Mouse (Mus musculus) stomach, embryonic 15.5 days (tissue): ENCODE measurements around the gene Fam172a. TPM values are rescaled to one million over a fixed set of nuclear protein-coding genes. Genes with fewer than 3 reads are reported as not detected.

Experiments
- ATAC-seq: fragments of 200-750 bp; cut with Nextera tagmentation; 2 replicates; pipeline ENCODE4 v1.8.0; 2017; ENCODE audit warnings: low read depth, moderate number of reproducible peaks, moderate TSS enrichment; ENCODE audit not compliant: insufficient read depth, low FRiP score
- H3K27ac ChIP-seq: fragments of 300-500 bp; sonication (generic); 2 replicates; pipeline ENCODE4 v1.5.1; 2015; ENCODE audit warnings: mild to moderate bottlenecking, inconsistent platforms
- H3K27me3 ChIP-seq: fragments of 300-500 bp; sonication (generic); replicated peaks from 2 replicates; pipeline ENCODE4 v1.6.1; 2015; ENCODE audit warnings: inconsistent platforms
- H3K36me3 ChIP-seq: fragments of 300-500 bp; sonication (generic); 2 replicates; pipeline ENCODE4 v1.6.1; 2015; ENCODE audit warnings: inconsistent platforms
- H3K4me1 ChIP-seq: fragments of 300-500 bp; sonication (generic); 2 replicates; pipeline ENCODE4 v1.6.1; 2015; ENCODE audit warnings: inconsistent platforms
- H3K4me2 ChIP-seq: fragments of 300-500 bp; sonication (generic); 2 replicates; pipeline ENCODE4 v1.6.1; 2015; ENCODE audit warnings: mild to moderate bottlenecking, inconsistent platforms
- H3K4me3 ChIP-seq: fragments of 300-500 bp; sonication (generic); replicated peaks from 2 replicates; pipeline ENCODE4 v1.5.1; 2015; ENCODE audit warnings: inconsistent platforms
- H3K9ac ChIP-seq: fragments of 300-500 bp; sonication (generic); 2 replicates; pipeline ENCODE4 v1.6.1; 2015; ENCODE audit warnings: inconsistent platforms
- H3K9me3 ChIP-seq: fragments of 300-500 bp; sonication (generic); 2 replicates; pipeline ENCODE4 v1.6.1; 2016; ENCODE audit warnings: inconsistent platforms
- WGBS: fragments of 180-500 bp; shearing (Covaris S2); methylation state at CpG from one replicate; pipeline ENCODE4 v1.1.7; 2015; 5-methylcytosine and 5-hydroxymethylcytosine counted together
- polyA plus RNA-seq: library from polyadenylated mRNA; unstranded; fragments of >200 nt; fragmentation: Nextera tagmentation; extraction: Ambion mirVana; gene quantifications from 2 replicates; pipeline ENCODE4 v1.2.1, GENCODE M21; 2015

Gene Fam172a
- polyA plus RNA-seq, 1 experiment from 2014 or later: 33.7 TPM

- Histone ChIP-seq H3K4me3 (no peak overlapping the region), H3K27me3 (peaks cover 15% of the 10 kb centered on the region; the same call in 1 of the 2 replicates), H3K9ac (no peak overlapping the region), H3K4me1 (peaks cover 10% of the 10 kb centered on the region; the same call in 1 of the 2 replicates), H3K36me3 (no peaks in the 10 kb centered on the region), H3K9me3 (no peaks in the 10 kb centered on the region), H3K27ac (no peak overlapping the region), H3K4me2 (no peak overlapping the region)
- ATAC-seq: no peak
Observed at GRCm38 (mm10) chr13:78205426-78205825, 503.6 kb downstream of the Fam172a start.

DNA sequence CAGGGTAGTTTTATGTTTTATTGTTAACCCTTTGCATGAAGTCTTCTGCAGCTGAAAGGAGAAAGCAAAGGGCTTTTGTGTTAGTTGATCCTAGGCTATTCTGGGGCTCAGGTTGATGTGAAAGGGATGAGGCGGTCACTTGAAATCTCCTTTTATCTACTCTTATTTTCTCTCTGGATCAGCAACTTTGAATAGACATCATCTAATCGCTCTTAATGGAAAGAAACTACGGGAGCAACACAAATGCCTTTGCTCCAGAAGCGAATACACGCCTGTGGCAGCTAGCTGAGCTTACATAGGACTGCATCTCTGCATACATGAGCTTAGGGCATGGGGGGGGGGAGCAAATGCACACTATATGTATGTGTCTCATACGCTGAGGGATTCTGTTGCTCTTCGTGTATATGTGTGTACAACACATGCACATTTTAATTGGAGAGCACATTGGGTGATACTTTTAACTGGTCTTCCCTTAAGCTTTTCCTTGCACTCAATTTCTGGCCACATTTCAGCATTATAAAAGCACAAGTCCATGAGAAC, 505.1 kb downstream of the Fam172a start:
- H3K36me3 ChIP-seq: no peaks in the 10 kb centered on the region
- H3K27ac ChIP-seq: no peak overlapping the region

DNA sequence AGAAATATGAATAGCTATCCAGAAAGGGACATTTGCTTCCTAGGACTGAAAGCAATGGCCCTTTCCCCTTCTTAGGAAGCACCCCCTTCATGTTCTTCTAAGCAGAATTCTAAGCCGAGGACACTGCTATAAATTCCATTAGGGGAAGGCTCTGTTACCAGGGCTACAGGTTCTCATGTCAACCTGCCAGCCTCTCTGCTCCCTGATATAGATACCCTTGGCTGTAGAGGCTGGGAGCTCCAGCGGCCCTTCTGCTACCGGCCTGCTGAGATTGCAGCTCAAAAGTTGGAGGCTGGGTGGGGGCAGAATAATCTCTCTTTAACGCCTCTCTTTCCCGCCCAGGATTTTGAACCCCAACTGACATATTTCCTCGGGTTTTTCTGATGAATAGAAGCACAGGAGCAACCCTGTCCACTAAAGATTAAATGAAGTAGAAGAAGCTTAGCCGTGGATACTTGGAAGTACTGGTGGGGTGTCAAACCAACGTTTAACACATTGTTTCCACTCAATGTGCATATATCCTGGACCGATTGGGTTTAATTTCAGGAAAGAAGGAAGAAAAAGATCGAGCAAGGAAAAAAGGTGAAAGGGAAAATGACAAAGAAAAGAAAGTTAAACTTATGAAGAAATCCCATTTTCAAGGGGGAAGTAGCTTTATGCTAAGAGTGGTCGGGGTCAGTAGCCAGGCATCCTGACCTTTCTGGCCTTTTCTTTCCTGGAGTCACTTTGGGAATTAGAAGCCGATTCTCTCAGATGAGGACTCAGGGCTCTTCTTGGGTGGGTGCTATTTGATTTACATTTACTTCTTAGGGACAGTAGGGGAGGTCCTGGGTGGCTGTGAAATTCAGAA, 506.2 kb downstream of the Fam172a start:
- ATAC-seq: no peak
- 28% methylated on average over 12 of the region's 12 CpGs for whole genome bisulfite sequencing
- no peak overlapping the region for H3K27ac ChIP-seq
- no peaks in the 10 kb centered on the region for H3K36me3 ChIP-seq
- no peak overlapping the region for H3K9ac ChIP-seq
- H3K27me3 ChIP-seq: peaks cover 20% of the 10 kb centered on the region
- no peak overlapping the region for H3K4me3 ChIP-seq
- no peak overlapping the region for H3K4me2 ChIP-seq
- H3K4me1 ChIP-seq: peaks cover 6% of the 10 kb centered on the region; the same call in 1 of the 2 replicates
- H3K9me3 ChIP-seq: no peaks in the 10 kb centered on the region

More for the DNA sequence above, 505.1 kb downstream of the Fam172a start:
- Histone ChIP-seq H3K9me3 (no peaks in the 10 kb centered on the region), H3K4me1 (peaks cover 7% of the 10 kb centered on the region; the same call in 1 of the 2 replicates), H3K4me3 (no peak overlapping the region), H3K27me3 (peaks cover 21% of the 10 kb centered on the region), H3K9ac (no peak overlapping the region), H3K4me2 (peak overlapping the region; percentile 12; the same call in 1 of the 2 replicates)
- WGBS: 41% methylated on average over 7 of the region's 7 CpGs
- no peak for ATAC-seq

DNA sequence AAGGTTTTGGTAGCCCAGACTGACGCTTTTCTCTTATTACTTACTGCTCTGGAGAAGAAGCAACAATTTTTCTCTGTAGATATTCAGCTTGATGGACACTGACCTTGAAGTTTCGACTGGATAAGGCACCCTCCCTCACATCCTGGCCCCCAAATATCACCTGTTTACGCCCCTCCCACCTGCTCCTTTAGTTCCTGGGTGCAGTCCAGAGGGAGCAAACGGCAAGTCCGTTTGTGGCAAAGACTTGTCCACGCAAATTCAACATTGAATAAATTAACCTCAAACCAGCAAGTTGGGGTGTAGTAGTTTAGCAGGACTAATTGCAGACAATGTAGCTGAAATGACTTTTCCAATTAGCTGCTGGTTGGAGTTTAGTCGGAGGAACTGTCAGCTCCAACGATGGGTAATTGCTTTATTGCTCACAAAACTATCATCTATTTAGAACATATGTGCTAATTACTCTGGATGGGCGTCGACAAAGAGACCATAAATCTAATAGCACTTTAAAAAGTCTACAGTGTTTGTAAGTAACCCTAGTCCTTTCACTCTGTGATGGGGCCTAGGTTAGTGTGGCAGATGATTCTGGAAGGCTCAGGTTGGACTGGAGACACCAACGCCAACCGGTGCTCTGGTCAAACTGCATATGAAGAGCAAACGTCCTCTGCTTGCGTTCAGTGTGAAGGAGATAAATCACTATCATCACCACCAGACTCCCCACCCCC, 507.0 kb downstream of the Fam172a start:
- Histone ChIP-seq H3K4me2 (no peak overlapping the region), H3K9me3 (no peaks in the 10 kb centered on the region), H3K4me3 (no peak overlapping the region), H3K4me1 (peaks cover 6% of the 10 kb centered on the region; the same call in 1 of the 2 replicates), H3K9ac (no peak overlapping the region), H3K36me3 (no peaks in the 10 kb centered on the region), H3K27me3 (peaks cover 17% of the 10 kb centered on the region), H3K27ac (no peak overlapping the region)
- ATAC-seq: no peak
- 38% methylated on average over 14 of the region's 14 CpGs for WGBS

- 0 out of 2 replicates have a peak overlapping the region, but pooled peaks have one; percentile 8 for H3K27ac ChIP-seq
- peaks cover 6% of the 10 kb centered on the region; the same call in 1 of the 2 replicates for H3K4me1 ChIP-seq
- no peak for ATAC-seq
- H3K27me3 ChIP-seq: peaks cover 17% of the 10 kb centered on the region
- H3K36me3 ChIP-seq: no peaks in the 10 kb centered on the region
- no peaks in the 10 kb centered on the region for H3K9me3 ChIP-seq
- 9% methylated on average over 12 of the region's 12 CpGs for WGBS
- H3K9ac ChIP-seq: no peak overlapping the region
- peak overlapping the region; percentile 27 for H3K4me3 ChIP-seq
- peak overlapping the region; percentile 59 for H3K4me2 ChIP-seq
Observed at GRCm38 (mm10) chr13:78209611-78210028, 507.8 kb downstream of the Fam172a start.

- H3K4me2 ChIP-seq: peak overlapping the region; percentile 59
- WGBS: 5% methylated on average over 38 of the region's 38 CpGs
- ATAC-seq: peak; percentile 53; the same call in 1 of the 2 replicates
- peaks cover 6% of the 10 kb centered on the region; the same call in 1 of the 2 replicates for H3K4me1 ChIP-seq
- H3K27ac ChIP-seq: 0 out of 2 replicates have a peak overlapping the region, but pooled peaks have one; percentile 8
- peak overlapping the region; percentile 27 for H3K4me3 ChIP-seq
- peaks cover 17% of the 10 kb centered on the region for H3K27me3 ChIP-seq
- no peaks in the 10 kb centered on the region for H3K9me3 ChIP-seq
- no peak overlapping the region for H3K9ac ChIP-seq
- H3K36me3 ChIP-seq: no peaks in the 10 kb centered on the region
Observed at GRCm38 (mm10) chr13:78210029-78210747, 508.4 kb downstream of the Fam172a start.

GRCm38 (mm10) chr13:78210748-78211089, 508.9 kb downstream of the Fam172a start:
- no peak overlapping the region for H3K9ac ChIP-seq

GRCm38 (mm10) chr13:78211231-78212010, 509.6 kb downstream of the Fam172a start:
- Histone ChIP-seq H3K9me3 (no peaks in the 10 kb centered on the region), H3K36me3 (no peaks in the 10 kb centered on the region), H3K4me1 (peaks cover 6% of the 10 kb centered on the region; the same call in 1 of the 2 replicates), H3K27me3 (peaks cover 12% of the 10 kb centered on the region), H3K9ac (no peak overlapping the region), H3K27ac (no peak overlapping the region), H3K4me2 (no peak overlapping the region), H3K4me3 (no peak overlapping the region)
- 45% methylated on average over 14 of the region's 14 CpGs for WGBS
- no peak for ATAC-seq

More at GRCm38 (mm10) chr13:78210748-78211089, 508.9 kb downstream of the Fam172a start:
- peak overlapping the region; percentile 27 for H3K4me3 ChIP-seq
- H3K36me3 ChIP-seq: no peaks in the 10 kb centered on the region
- H3K4me1 ChIP-seq: peaks cover 6% of the 10 kb centered on the region; the same call in 1 of the 2 replicates
- H3K4me2 ChIP-seq: peak overlapping the region; percentile 59
- no peak overlapping the region for H3K27ac ChIP-seq
- ATAC-seq: peak; percentile 32; the same call in 1 of the 2 replicates
- WGBS: 19% methylated on average over 13 of the region's 13 CpGs
- no peaks in the 10 kb centered on the region for H3K9me3 ChIP-seq
- H3K27me3 ChIP-seq: peaks cover 14% of the 10 kb centered on the region

DNA sequence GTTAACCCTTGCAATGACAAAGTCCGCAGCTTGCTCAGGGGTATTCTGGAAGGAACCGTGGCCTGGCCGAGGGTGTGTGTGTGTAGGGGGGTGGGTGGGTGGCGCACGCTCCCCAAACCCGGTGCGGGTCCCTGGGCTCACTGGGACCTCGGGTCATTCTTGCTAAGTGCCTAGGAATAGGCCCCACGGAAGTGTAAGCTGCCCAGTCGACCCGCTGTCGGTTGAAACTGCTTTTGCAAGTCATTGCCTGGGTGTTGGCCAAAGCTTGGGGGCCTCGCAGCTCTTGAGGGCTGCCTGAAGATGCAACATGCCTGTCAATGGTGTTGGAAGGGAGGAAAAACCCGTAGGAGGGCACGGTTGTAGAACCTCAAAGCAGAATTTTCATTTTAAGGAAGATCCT, 510.3 kb downstream of the Fam172a start:
- H3K9ac ChIP-seq: no peak overlapping the region
- ATAC-seq: no peak
- peaks cover 12% of the 10 kb centered on the region for H3K27me3 ChIP-seq
- H3K36me3 ChIP-seq: no peaks in the 10 kb centered on the region
- H3K27ac ChIP-seq: no peak overlapping the region
- H3K4me3 ChIP-seq: no peak overlapping the region
- no peaks in the 10 kb centered on the region for H3K9me3 ChIP-seq
- no peak overlapping the region for H3K4me2 ChIP-seq
- 48% methylated on average over 15 of the region's 15 CpGs for WGBS
- peaks cover 6% of the 10 kb centered on the region; the same call in 1 of the 2 replicates for H3K4me1 ChIP-seq

- H3K27ac ChIP-seq: no peak overlapping the region
- ATAC-seq: no peak
Observed at GRCm38 (mm10) chr13:78213155-78213554, 511.3 kb downstream of the Fam172a start.

More at GRCm38 (mm10) chr13:78213155-78213554, 511.3 kb downstream of the Fam172a start:
- H3K4me2 ChIP-seq: no peak overlapping the region
- peaks cover 3% of the 10 kb centered on the region; the same call in 1 of the 2 replicates for H3K4me1 ChIP-seq
- peaks cover 12% of the 10 kb centered on the region; the same call in 1 of the 2 replicates for H3K27me3 ChIP-seq
- H3K9me3 ChIP-seq: no peaks in the 10 kb centered on the region
- no peaks in the 10 kb centered on the region for H3K36me3 ChIP-seq
- no peak overlapping the region for H3K4me3 ChIP-seq
- 43% methylated on average over 2 of the region's 2 CpGs for WGBS
- H3K9ac ChIP-seq: no peak overlapping the region
